Mouse (Mus musculus) inflammation-experienced regulatory T-cells, adult 6 months (primary cell): ENCODE results near the gene Fam71d. TPM values are rescaled to one million over a fixed set of nuclear protein-coding genes. Genes with fewer than 3 reads are reported as not detected.

ENCODE experiments used
- ATAC-seq: one replicate; pipeline ENCODE4 v1.8.0; 2017
- polyA plus RNA-seq, 3 experiments: library from polyadenylated mRNA; unstranded; fragments of 100-300 nt; shearing (Covaris generic); gene quantifications; one replicate each; pipeline ENCODE4 v1.2.1; 2017

Fam71d gene
- polyA plus RNA-seq, result not detected

DNA sequence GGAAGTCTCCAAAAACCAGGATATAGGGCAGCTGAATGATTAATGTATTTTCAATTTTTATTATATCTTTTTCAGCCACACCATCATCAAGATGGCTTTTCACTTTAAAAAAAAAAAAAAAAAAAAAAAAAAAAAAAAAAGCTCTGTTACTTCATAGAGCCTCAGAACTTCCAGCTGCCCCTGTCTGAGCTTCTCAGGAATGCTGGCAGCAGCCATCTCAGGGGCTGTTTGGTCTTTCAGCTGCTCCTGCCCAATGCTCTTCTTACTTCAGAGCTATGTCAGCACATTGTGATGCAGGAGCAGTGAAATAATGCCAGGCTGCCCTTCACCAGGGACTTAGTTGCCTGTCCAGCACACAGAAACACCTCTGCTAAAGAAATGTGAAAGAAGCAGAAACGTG lies at the start of gene Fam71d:
Fam71d (plus strand) TSS at position 211 of the 400 bp plus-strand sequence.
- no peak for ATAC-seq

DNA sequence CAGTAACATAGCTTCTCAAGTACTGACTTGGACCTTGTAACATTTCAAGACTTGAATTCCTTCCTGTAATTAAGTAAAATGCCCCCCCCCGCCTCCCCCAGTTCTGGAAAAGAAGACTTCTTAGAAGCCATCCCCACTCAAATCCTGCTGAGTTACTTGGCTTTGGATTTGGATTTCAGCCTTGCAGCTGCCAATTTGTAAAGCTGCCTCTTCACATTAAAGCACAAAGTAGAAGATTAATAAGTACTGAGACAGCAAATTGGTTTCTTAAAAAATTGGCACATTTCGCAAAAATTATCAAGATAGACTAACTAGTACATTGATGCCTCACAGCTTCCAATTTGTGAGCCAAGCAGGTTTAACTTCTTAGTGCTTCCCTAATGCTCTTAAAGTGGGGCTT lies 47.6 kb upstream of the Fam71d start:
- no peak for ATAC-seq

DNA sequence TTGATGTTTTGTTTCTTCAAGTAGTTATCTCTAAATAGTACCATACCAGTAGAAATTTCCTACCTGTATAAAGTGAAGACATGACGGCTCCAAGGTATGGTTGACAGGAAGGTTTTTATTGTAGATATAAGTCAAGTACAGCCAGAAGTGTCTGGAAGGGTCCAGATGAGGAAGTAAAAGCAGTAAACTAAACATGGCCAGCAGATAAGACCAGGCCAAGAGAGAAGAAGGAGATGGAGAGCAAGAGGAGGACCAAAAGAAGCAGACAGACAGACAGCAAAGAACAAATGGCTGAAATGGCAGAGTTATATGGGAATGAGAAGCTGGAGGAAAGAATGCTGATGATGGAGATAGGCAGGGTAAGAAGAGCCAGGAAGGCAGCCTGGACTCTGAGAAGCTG lies 46.1 kb upstream of the Fam71d start:
- ATAC-seq, result no peak

DNA sequence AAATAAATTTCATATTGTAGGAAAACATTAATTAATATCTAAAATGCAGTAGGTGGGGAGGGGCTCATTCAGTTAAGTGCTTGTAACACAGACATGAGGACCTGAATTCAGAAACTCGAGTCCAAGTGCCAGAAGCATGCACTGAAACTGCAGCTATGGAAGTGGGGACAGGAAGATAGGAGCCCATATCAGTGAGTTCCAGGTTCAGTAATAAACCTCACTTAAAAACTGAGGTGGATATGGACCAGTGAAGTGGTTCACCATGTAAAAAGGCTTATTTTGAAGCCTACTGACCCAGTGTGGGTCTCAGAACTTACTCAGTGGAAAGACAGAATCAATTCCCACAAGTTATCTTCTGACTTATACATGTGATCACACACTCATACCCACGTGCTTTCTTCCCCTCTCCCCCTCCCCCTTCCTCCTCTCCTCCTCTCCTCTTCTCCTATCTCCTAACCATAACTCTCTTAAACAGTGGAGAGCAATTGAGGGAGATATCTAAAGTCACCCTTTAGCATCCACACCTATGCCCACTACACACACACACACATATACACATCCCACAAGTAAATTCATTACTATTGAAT lies 31.5 kb upstream of the Fam71d start:
- ATAC-seq, result no peak

DNA sequence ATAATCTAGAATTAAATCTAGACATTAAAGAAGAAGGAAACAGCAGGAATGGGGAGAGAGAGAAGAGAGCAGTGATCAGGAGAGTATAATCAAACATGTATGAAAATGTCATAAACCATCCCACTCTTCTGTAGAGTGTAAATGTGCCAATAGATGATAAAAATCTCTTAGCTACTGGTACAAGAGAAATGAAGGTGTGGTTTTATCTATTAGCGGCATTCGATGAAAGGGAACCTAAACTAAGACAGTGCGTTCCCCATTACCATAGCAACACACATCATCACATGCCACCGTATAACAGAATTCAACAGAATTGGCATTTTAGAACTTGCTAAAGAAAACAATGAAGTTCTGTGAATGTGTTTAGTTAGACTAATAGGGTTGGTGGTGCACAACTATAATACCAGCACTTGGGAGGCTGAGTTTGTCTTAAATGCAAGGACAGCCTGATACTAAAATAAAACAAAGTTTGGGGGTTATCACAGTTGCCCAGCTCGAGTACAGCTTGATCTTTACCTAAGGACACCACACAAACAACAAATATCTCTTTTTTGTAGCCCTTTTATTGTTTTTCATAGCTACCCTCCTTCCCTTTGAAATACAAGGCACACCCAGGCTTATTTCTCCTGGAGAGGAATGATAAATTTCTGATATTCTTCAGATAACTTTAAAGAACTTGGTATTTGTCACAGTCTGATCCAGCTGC lies 13.1 kb upstream of the Fam71d start:
- ATAC-seq, result no peak

DNA sequence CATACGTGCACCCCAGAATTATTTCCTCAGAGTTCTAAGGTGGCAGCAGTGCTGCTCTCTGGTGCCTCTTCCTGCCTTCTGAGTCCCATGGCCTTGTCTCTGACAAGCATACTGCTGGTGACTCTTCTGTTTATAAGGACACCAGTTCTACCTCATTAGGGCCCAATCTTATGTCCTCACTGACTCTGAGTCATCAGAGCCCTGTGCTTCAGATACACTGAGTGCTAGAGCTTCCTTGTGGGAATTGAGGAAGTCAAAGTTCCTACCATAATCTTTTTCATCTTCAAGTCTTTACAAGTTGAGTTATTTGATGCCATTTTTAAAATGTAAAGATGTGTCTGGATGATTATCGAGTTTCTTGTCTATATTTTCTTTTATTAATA lies 12.5 kb upstream of the Fam71d start:
- ATAC-seq, result no peak

DNA sequence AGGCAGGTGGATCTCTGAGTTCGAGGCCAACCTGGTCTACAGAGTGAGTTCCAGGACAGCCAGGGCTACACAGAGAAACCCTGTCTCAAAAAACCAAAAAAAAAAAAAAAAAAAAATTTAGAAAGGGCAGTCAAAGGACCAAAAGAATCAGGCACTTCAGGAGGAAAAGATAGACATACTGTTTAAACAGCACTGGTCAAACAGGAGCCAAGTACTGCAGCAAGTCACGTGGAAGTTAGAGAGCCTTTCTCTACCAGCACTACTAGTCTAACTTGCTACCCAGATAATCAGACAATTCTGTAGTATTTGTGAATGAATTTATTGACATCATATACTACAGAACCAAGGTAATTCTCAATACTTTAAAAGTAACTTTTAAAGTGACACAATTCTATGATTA lies 10.3 kb upstream of the Fam71d start:
- no peak for ATAC-seq

DNA sequence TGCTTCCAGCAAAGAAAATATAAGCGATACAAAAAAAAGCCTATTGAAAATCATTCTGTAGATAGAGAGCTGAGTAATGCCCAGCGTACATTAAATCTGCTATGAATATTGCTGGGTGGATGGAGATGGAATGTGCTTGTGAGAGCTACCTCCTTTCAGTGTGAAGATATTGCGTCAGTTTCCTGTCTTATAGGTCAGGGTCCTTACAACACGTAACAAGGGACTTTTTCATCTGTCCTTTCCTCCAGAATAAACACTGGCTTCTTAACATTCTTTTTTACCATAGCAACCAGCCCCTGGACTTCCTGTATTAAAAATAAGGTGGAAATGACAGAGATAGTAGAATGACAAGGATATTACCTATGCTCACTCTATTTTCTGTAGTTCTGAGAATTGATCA lies 9.1 kb upstream of the Fam71d start:
- ATAC-seq, result peak; percentile 72

DNA sequence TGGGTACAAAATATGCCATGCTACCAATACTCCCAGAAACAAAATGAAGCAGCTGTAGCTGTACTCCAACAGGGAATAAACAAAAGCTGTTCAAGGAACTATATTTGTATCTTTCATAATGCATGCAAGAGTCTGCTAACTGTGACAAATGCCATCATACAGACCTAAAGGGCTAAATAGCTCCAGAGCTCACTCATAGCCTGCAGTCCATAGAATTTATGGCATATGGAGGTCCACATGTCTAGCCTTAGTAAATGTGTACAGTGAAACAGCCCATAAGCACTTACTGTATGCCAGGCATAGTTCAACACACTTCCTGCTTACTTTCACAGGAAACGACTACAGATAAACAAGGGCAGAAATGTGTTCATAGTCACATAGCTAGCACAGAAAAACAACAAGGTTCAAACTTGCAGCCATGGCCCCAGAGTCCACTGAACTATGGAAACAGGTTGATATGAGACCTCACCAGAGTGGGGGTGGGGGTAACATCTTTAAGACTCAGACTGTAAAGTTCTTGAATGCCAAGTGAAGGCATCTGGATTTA lies 5.6 kb upstream of the Fam71d start:
- ATAC-seq, result peak; percentile 78

DNA sequence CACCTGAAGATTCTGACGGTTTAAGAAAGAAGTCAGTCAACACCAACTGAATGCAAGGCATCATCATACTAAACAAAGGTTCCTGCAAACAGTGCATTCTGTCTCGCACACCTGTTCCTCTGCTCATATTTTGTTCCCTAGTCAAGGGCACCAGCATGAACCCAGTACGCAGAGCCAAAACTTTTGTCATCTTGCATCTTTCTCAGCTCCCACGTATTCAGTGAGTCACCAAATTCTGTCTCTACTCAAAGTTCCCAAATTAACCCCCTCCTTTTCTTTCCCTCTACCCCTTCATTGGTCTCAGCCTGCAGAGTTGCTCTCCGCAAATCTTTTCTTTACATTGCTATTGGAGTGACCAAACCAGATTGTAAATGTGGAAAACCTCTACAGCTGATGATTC lies 2.5 kb upstream of the Fam71d start:
- ATAC-seq, result no peak

DNA sequence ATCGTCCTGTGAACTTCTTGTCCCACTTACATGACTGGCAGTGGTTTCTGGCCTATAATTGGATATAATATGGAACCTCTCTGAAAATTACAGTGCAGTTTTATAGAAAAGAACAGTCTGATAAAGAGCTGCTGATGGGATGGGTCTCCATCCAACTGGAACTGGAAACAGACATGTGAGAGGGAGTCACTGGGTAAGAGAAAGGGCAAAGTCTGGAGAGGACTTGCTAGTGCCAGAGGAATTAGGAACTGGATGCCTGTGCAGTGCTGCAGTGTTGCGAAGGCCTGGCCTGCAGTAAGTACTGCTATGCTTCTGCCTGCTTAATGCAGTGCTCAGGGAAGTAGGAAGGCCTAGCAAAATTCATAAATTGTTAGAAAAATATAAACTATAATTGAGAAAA lies 1.9 kb downstream of the Fam71d start:
- ATAC-seq, result no peak

DNA sequence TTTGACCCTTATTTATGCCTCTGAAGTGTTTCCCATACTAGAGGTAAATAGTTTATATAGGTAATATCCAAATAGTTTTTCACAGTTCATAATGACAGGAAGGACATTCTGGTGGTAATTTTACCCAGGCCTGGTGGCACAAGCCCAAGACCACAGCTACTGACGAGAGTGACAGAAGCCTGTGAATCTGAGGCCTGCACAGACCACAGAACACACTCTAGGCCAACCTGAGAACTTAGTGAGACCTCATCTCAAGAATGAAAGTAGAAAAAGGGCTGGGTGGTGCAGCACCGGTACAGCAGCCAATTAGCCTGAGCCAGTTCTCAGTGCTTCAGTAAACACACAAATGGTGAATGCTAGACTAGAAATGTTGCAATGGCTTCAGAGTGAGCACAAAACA lies 26.4 kb downstream of the Fam71d start:
- ATAC-seq, result no peak

DNA sequence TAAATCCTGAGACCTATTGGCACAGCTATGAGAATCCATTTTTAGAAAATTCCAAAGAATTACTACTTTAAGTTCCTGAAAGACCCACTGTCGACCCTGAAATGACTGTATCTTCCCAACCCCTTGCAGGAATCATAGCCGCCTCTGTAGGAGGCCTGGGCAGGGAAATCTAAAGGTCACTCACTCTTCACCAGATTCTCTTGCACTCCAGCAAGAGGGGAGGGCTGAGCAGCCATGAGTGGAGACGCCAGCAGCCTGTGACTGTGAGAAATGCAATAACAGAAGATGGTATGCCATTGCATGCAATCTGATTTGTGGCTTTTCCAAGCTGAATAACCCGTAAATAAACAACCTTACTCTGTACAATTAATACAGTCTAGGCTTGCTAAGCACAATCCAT lies 36.4 kb downstream of the Fam71d start:
- no peak for ATAC-seq

DNA sequence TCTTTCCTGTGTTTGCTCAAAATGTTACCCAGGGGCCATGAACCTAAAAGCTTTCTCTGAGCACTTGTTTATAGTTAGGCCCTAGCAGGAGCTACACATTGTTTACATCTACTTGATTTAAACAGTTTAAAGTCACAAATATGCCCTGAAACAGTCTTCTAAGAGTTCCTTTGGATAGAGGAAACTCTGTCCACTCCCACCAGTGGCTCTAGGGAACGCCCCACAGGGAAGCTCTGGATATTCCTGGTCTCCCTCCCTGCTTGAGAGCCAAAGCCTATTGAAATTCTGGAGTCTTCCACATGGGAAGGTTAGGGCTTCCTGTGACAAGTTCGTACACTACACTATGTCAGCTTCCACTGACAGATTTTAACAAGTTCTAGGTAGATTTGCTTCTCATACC lies 48.3 kb downstream of the Fam71d start:
- ATAC-seq, result no peak

DNA sequence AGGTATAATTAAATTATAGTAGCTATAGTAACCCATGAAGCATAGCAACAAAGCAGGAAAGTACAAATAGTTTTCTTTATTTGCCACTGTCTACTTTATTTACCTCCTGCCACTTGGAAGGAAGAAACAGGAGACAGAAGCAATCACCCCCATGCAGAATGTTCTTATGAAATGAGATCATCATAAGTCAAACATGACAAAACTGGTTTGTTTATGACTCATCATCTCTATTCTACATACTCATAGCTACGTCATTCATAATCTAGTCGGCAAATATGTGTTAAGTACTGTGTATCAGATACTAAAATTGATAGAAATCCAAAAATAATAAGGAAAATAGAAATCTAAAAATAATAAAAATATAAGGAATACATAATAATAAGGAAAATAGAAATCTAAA lies 49.0 kb downstream of the Fam71d start:
- no peak for ATAC-seq

DNA sequence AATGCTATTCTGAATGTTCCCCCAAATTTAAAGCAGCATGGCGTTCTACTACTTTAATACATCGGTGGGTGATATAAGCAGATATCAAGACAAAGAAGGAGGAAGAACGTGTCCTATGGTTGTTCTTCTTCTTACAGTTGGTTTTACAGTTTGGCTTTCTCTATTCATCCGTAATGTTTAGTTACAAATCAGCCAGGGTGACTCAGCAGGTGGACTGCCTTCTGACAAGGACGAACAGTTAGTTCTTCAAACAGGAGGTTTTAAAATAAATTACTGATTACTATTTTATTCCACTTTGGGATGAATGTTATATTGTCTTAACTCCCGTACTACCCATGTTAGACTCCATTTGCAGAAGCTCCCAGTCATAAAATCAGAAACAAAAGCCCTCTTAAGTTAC lies 54.9 kb downstream of the Fam71d start:
- ATAC-seq, result no peak

DNA sequence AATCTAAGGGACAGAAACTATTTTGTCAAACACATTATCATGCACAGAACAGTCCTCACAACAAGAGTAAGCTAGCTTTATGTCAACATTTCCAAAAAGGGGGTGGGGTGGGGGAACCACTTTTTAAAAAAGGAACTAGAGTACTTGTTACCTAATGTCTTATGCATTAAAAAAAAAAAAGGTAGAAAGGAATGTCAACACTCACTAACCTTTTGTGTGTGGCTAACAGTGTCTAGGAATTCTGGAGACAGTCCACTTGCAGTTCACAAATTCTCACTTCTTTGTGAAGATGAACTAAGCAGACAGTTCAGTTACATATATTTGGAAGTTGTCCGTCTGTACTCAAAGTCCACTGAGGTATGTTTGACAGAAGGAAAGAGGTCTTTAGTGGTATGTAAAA lies 56.1 kb downstream of the Fam71d start:
- ATAC-seq, result no peak

DNA sequence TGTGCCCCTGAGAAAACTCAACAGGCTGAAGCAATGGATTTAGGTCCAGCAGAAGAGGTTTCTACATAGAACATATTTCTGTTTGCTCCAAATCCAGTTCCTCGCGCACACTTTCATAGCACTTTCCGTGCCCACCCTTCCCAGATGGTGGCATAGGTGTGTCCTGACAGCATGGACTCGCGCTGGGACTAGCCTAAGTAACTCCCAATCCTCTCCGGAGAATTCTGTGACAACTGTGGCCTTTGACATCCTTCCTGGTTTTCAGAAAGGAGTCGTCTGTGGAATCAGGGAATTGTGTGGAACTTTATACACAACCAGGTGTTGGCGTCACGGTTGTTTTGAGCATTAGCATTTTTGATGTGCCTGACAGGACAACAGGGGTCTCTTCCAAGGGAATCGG lies 56.8 kb downstream of the Fam71d start:
- peak; percentile 0 for ATAC-seq

DNA sequence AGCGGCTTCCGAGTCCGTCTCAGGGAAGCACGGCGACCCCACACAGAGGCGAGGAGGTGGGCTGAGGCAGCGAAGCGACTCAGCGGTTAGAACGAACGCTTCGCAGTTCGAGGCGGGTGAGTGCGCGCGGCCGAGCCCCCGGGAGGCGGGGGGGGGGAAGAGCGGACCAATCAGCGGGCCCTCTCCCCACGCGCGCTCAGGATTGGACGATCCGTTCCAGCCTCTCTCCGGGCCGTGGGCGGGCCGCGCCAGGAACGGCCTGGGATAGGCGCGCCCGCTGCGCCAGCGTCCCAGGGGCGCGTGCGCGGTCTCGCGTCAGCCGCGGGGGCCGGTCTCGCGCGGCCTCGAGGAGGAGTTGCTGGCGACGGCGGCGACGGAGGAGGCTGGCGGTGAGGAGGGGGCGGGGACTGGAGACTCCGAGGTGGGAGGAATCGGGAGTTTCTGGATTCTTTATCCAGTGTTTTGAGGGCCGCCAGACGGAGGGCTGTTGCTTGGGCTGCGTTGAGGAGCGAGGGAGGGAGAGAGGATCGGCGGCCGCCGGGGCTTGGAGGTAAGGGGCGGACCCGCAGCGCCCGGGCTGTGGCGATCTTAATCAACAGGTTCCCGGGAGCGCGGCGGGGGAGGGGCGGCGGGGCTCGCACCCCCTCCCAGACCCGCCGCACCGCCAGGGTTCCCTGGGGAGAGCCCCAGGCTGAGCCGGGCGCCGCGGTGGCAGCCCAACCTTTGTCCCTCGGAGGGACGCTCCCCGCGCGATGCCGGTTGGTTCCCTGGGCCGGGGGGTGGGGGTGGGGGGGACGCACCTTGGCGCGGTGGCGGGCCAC lies 57.4 kb downstream of the Fam71d start, which contains the start of gene Mpp5:
Mpp5 (plus strand) TSS at position 351 of the 821 bp plus-strand sequence.
- ATAC-seq, result peak; percentile 95

DNA sequence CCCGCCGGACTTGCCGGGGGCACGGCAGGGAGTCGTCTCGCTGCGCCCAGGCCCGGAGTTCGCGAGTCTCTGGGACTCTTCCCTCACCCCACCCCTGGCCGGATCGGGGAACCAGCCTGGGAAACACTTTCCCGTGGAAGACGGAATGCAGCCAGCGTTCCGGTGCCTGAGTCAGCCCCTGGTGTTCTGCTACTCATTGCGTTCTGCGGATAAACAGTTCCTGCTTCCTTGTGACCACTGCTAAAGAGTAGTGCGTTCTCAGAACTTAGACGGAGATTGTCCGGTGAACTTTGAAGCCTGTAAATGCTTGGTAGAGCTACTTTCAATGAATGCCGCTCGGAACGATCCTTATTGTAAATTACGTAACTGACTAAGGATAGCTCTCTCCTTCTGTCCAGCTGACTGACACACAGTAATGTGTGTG lies 58.1 kb downstream of the Fam71d start:
- no peak for ATAC-seq

DNA sequence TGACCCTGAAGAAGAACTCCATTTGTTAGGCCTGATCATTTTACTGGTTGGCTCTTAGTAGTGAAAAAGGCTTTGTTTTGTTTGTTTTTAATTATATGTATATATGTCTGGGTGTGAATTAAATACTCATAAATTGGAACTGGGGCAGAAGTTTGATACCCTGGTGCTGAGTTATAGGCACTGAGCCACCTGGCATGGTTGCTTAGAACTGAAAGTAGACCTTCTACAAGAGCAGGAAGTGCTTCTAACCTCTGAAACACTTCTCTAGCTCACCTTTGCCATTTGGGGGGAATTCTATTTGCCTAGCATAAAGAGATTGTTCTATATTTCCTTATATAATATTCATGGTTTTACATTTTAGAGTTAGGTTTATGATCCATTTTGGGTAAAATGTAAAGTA lies 70.6 kb downstream of the Fam71d start:
- peak; percentile 56 for ATAC-seq

DNA sequence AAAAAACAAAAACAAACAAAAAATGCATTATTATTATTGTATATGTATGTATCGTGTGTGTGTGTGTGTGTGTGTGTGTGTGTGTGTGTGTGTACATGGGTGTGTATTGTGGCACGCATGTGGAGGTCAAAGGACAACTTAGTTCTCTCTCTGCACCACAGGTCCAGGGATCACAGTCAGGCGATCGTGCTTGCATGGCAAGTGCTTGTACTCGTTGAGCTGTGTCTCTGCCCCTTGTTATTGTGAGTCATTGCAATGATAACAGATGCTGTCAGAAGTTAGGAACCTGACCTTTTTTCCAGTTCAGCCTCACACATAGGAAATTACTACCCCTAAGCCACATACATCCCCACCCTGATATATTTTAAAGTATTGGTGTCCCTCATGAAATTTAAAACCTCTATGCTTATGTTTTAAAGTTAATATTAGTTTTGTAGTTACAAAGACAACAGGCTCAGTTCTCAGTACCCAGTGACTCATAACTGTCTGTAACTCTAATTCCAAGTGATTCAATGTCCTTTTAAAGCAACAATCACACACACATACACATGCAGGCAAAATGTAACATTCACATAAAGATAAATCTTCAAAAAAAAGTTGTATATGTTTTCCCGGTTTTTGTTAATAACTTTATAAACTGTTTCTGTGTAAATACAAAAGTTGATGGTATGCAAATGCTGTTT lies 77.8 kb downstream of the Fam71d start:
- ATAC-seq, result no peak

DNA sequence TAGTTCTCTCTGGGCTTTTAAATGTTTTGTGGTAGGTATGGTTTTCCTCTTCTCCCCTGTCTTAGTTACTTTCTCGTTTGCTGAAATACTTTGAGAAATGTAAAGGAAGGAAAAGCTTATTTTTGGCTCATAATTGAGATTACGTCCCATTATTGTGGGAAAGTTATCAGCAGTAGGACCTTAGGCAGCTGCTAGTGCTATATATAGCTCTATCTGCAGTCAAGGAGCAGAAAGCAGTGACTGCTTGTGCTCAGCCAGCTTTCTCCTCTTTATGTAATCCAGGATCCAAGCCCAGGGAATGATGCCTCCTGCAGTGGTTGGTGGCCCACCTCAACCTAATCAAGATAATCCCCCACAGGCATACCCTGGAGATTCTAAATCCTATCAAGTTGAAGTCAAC lies 81.9 kb downstream of the Fam71d start:
- ATAC-seq, result no peak
